Mouse (Mus musculus): ENCODE data around the gene Galnt15. TPM values are rescaled to one million over a fixed set of nuclear protein-coding genes. Genes with fewer than 3 reads are reported as not detected.
A peak's percentile ranks its signal among the peaks of the same experiment; 100 is the strongest.
"Not testable (repeated sequence)": the region's sequence is repeated elsewhere in the genome, so short reads cannot be mapped to it uniquely, and the experiment has no call there.

Gene Galnt15
- total RNA-seq, 1 experiment: not detected

DNA sequence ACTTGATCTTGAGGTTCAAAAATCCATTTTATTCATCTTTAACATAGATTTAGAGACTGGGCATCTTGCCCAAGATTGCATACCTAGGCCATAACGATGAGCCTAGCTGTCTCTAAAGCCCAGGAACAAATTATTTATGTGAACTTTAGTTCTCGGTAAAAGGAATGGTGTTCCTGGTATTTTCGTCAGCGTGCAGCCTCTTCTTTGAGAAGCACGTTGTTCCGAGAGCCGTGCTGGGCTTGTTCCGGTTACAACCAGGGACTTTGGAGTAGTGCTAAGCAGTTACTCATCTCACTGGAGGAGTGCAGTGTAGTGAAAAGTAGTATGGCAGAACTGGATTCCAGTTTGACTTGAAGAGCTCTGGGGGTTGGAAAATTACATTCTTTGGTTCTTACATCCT is 57.4 kb downstream of the Galnt15 start:
- Histone ChIP-seq H3K36me3 (ENCODE audit: control insufficient read depth, insufficient read depth, low read length, poor library complexity, severe bottlenecking) (peaks cover 23% of the 10 kb centered on the region), H3K4me1 (ENCODE audit: control insufficient read depth in 2 of 2, insufficient read depth in 2 of 2, low read length in 2 of 2, poor library complexity in 1 of 2) (peaks cover 0 to 8% of the 10 kb centered on the region in 2 experiments; a peak in 1 of 4 replicates), H3K27ac (ENCODE audit: insufficient read depth, low read depth, low read length, poor library complexity, severe bottlenecking) (peak overlapping the region; percentile 91), H3K9me3 (ENCODE audit: control insufficient read depth, insufficient read depth, low read depth, low read length) (no peaks in the 10 kb centered on the region), H3K9ac (ENCODE audit: insufficient read depth, low read depth, low read length, poor library complexity, severe bottlenecking) (peak overlapping the region; percentile 90), H3K4me3 (ENCODE audit: insufficient read depth in 1 of 2, low read depth in 1 of 2, low read length in 2 of 2, poor library complexity in 1 of 2, severe bottlenecking in 1 of 2) (peak overlapping the region; percentile 79 to 95)
- in situ Hi-C loops (cut with MboI; ENCODE audit: low sequenced_read_pairs in 2 of 2, unreplicated experiment in 2 of 2): no loop called here
- no peak for TF ChIP-seq MAFK (IDR thresholded peaks at IDR 0.05; ENCODE audit: insufficient read depth, low read depth, low read length)
- TF ChIP-seq ZNF384 (IDR thresholded peaks at IDR 0.05; ENCODE audit: low read depth, low read length): no peak
- no peak for DNase-seq (ENCODE audit: low read depth, low spot score)

DNA sequence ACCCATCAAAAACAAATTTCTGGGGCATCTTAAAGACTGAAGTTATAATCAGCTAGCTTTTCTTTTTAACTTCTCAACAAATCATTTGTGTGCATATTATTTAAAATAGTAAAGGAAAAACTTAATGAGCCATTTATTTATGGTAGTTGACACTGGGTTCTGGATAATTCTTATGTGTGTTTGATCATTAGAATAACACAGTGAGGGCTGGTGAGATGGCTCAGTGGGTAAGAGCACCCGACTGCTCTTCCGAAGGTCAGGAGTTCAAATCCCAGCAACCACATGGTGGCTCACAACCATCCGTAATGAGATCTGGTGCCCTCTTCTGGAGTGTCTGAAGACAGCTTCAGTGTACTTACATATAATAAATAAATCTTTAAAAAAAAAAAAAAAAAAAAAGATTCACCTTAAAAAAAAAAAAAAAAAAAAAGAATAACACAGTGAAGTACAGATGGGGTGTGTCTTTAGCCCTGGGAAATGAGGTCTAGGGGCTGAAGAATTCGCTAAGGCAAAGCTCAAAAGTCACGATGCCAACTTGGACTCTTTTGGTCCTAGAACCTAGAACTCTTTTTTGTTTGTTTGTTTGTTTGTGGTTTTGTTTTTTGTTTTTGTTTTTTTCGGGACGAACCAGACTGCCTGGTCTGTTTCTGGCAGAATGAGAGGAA is 58.9 kb downstream of the Galnt15 start:
- DNase-seq (ENCODE audit: low read depth, low spot score); H3K4me1 ChIP-seq (ENCODE audit: control insufficient read depth in 2 of 2, insufficient read depth in 2 of 2, low read length in 2 of 2, poor library complexity in 1 of 2); in situ Hi-C loops (cut with MboI; ENCODE audit: low sequenced_read_pairs in 2 of 2, unreplicated experiment in 2 of 2); H3K9me3 ChIP-seq (ENCODE audit: control insufficient read depth, insufficient read depth, low read depth, low read length): not testable (repeated sequence)
- H3K4me3 ChIP-seq (ENCODE audit: insufficient read depth in 1 of 2, low read depth in 1 of 2, low read length in 2 of 2, poor library complexity in 1 of 2, severe bottlenecking in 1 of 2): peak overlapping the region in 1 of 2 experiments; percentile 95; a peak in 1 of 4 replicates
- peak overlapping the region; percentile 72; the same call in 1 of the 2 replicates for H3K9ac ChIP-seq (ENCODE audit: insufficient read depth, low read depth, low read length, poor library complexity, severe bottlenecking)
- H3K27ac ChIP-seq (ENCODE audit: insufficient read depth, low read depth, low read length, poor library complexity, severe bottlenecking): peak overlapping the region; percentile 10; the same call in 1 of the 2 replicates
- H3K36me3 ChIP-seq (ENCODE audit: control insufficient read depth, insufficient read depth, low read length, poor library complexity, severe bottlenecking): peaks cover 25% of the 10 kb centered on the region
- peak; percentile 71 for TF ChIP-seq ZNF384 (IDR thresholded peaks at IDR 0.05; ENCODE audit: low read depth, low read length)

DNA sequence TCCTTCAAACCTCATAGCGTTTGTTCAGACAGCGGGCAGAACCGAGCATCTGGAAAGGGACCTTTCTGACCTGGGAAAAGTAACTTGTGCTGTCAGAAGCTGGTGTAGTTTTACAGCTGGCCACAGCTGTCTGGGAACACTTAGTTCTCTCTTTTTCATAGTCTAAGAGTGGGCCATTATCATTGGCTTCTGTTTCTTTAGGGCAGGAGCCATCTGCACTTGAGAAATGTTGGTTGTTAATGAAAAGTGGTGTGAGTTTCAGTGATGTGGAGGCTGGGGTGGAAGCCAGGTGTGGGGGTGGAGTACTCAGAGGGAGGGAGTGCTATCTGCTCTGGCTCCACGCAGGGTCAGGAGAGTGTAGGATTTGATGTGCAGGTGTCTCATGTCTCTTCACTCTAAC is 62.3 kb downstream of the Galnt15 start:
- TF ChIP-seq CHD2 (IDR thresholded peaks at IDR 0.05; ENCODE audit: low read depth, low read length) (no peak), ZNF384 (IDR thresholded peaks at IDR 0.05; ENCODE audit: low read depth, low read length) (no peak), MAFK (IDR thresholded peaks at IDR 0.05; ENCODE audit: insufficient read depth, low read depth, low read length) (no peak), HCFC1 (IDR thresholded peaks at IDR 0.05; ENCODE audit: borderline replicate concordance, insufficient read depth, low read length) (no peak), ZC3H11A (IDR thresholded peaks at IDR 0.05; ENCODE audit: borderline replicate concordance, low read depth, low read length) (no peak)
- in situ Hi-C loops (cut with MboI; ENCODE audit: low sequenced_read_pairs in 2 of 2, unreplicated experiment in 2 of 2): no loop called here
- Histone ChIP-seq H3K9me3 (ENCODE audit: control insufficient read depth, insufficient read depth, low read depth, low read length) (no peaks in the 10 kb centered on the region), H3K36me3 (ENCODE audit: control insufficient read depth, insufficient read depth, low read length, poor library complexity, severe bottlenecking) (peaks cover 42% of the 10 kb centered on the region), H3K4me3 (ENCODE audit: insufficient read depth in 1 of 2, low read depth in 1 of 2, low read length in 2 of 2, poor library complexity in 1 of 2, severe bottlenecking in 1 of 2) (no peak overlapping the region), H3K27ac (ENCODE audit: insufficient read depth, low read depth, low read length, poor library complexity, severe bottlenecking) (no peak overlapping the region), H3K4me1 (ENCODE audit: control insufficient read depth in 2 of 2, insufficient read depth in 2 of 2, low read length in 2 of 2, poor library complexity in 1 of 2) (peaks cover 4 to 5% of the 10 kb centered on the region in 2 experiments; a peak in 1 of 4 replicates), H3K9ac (ENCODE audit: insufficient read depth, low read depth, low read length, poor library complexity, severe bottlenecking) (no peak overlapping the region)
- no peak for DNase-seq (ENCODE audit: low read depth, low spot score)

DNA sequence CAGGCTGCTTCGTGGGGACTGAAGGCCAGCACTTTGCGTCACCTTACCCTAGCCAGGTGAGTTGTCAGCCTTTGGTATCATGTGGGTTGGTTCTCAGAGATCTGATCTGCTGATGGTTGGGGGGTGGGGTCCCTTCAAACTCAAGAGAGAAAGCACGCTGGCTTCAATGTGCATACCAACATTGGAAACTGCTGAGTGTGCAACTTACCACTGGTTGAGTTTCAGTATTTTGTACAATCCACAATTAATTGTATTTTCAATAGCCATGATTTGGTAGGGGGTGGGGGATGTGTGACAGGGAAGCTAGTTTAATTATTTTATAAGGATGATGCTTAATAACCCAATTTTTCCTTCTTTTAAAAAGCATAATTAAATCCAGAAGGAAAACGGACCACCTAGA is 62.9 kb downstream of the Galnt15 start:
- peaks cover 47% of the 10 kb centered on the region for H3K36me3 ChIP-seq (ENCODE audit: control insufficient read depth, insufficient read depth, low read length, poor library complexity, severe bottlenecking)
- no peaks in the 10 kb centered on the region for H3K9me3 ChIP-seq (ENCODE audit: control insufficient read depth, insufficient read depth, low read depth, low read length)
- H3K4me1 ChIP-seq (ENCODE audit: control insufficient read depth in 2 of 2, insufficient read depth in 2 of 2, low read length in 2 of 2, poor library complexity in 1 of 2): peaks cover 2 to 4% of the 10 kb centered on the region in 2 experiments; a peak in 1 of 4 replicates
- no peak overlapping the region for H3K9ac ChIP-seq (ENCODE audit: insufficient read depth, low read depth, low read length, poor library complexity, severe bottlenecking)
- no peak for DNase-seq (ENCODE audit: low read depth, low spot score)
- no peak overlapping the region for H3K4me3 ChIP-seq (ENCODE audit: insufficient read depth in 1 of 2, low read depth in 1 of 2, low read length in 2 of 2, poor library complexity in 1 of 2, severe bottlenecking in 1 of 2)
- TF ChIP-seq MAFK (IDR thresholded peaks at IDR 0.05; ENCODE audit: insufficient read depth, low read depth, low read length): peak; percentile 90
- TF ChIP-seq CHD2 (IDR thresholded peaks at IDR 0.05; ENCODE audit: low read depth, low read length): no peak
- in situ Hi-C loops (cut with MboI; ENCODE audit: low sequenced_read_pairs in 2 of 2, unreplicated experiment in 2 of 2): no loop called here
- H3K27ac ChIP-seq (ENCODE audit: insufficient read depth, low read depth, low read length, poor library complexity, severe bottlenecking): no peak overlapping the region

DNA sequence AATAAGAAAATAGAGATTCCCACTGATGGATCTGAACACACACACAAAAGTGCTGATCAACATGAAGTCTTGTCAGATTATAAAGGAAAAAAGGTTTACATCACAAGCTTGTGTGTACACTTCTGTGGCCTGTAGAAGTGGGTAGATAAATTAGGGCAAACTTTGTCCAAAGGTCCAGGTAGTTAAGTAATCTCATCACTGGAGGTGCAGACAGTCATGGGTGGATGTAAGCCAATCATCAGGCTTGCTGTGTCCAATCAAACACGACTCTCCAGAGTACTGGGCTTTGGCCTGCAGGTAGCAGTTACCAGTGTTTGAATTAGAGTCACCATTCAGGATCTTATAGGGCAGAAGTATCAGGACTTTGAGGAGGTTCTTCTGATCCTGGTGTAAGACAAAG is 64.2 kb downstream of the Galnt15 start:
- in situ Hi-C loops (cut with MboI; ENCODE audit: low sequenced_read_pairs in 2 of 2, unreplicated experiment in 2 of 2): no loop called here
- Histone ChIP-seq H3K4me3 (ENCODE audit: insufficient read depth in 1 of 2, low read depth in 1 of 2, low read length in 2 of 2, poor library complexity in 1 of 2, severe bottlenecking in 1 of 2) (no peak overlapping the region), H3K9ac (ENCODE audit: insufficient read depth, low read depth, low read length, poor library complexity, severe bottlenecking) (no peak overlapping the region), H3K4me1 (ENCODE audit: control insufficient read depth in 2 of 2, insufficient read depth in 2 of 2, low read length in 2 of 2, poor library complexity in 1 of 2) (0 out of 4 replicates have a peak, but pooled peaks cover 0 to 4% of the 10 kb centered on the region in 2 experiments), H3K9me3 (ENCODE audit: control insufficient read depth, insufficient read depth, low read depth, low read length) (no peaks in the 10 kb centered on the region), H3K36me3 (ENCODE audit: control insufficient read depth, insufficient read depth, low read length, poor library complexity, severe bottlenecking) (peaks cover 59% of the 10 kb centered on the region), H3K27ac (ENCODE audit: insufficient read depth, low read depth, low read length, poor library complexity, severe bottlenecking) (no peak overlapping the region)
- no peak for DNase-seq (ENCODE audit: low read depth, low spot score)
- TF ChIP-seq ZNF384 (IDR thresholded peaks at IDR 0.05; ENCODE audit: low read depth, low read length): no peak
- no peak for TF ChIP-seq CHD2 (IDR thresholded peaks at IDR 0.05; ENCODE audit: low read depth, low read length)
- no peak for TF ChIP-seq ZC3H11A (IDR thresholded peaks at IDR 0.05; ENCODE audit: borderline replicate concordance, low read depth, low read length)
- TF ChIP-seq HCFC1 (IDR thresholded peaks at IDR 0.05; ENCODE audit: borderline replicate concordance, insufficient read depth, low read length): no peak
- TF ChIP-seq MAFK (IDR thresholded peaks at IDR 0.05; ENCODE audit: insufficient read depth, low read depth, low read length): no peak

Data from ES-E14 (cell line).